Comparison of ENCODE assay signal across 23 mouse cellular contexts in genomic region chr13:107617582-107617981, GRCm38 (mm10).
DNase-seq lines count a peak whose midpoint lies in the region; ATAC-seq and TF ChIP-seq lines count a peak whose summit lies in the region.
"Had no signal": no experiment of that assay in that cellular context is flagged by ENCODE, and none has a peak within 500 bp of the region (broad histone marks: within the 10 kb centered on the region; RNA-seq: fewer than 3 reads in every experiment).

No protein-coding gene starts in this region.

- H3K4me1 ChIP-seq in forebrain, postnatal 0 days (ENCODE audit: insufficient read depth), result no peaks in the 10 kb centered on the region
- H3K4me1 ChIP-seq in forebrain, embryonic 15.5 days, result peaks cover 26% of the 10 kb centered on the region
- peaks cover 27% of the 10 kb centered on the region for H3K4me1 ChIP-seq in midbrain, embryonic 14.5 days (ENCODE audit: control insufficient read depth, insufficient read depth, low read length)
- peaks cover 24% of the 10 kb centered on the region for H3K4me1 ChIP-seq in midbrain, embryonic 16.5 days (ENCODE audit: control insufficient read depth, insufficient read depth, low read length)
- H3K4me1 ChIP-seq in midbrain, postnatal 0 days (ENCODE audit: insufficient read depth, low read length), result no peaks in the 10 kb centered on the region

- no peak overlapping the region for H3K9ac ChIP-seq in forebrain, postnatal 0 days
- no peak overlapping the region for H3K9ac ChIP-seq in forebrain, embryonic 15.5 days (replicated peaks)
- H3K9ac ChIP-seq in midbrain, embryonic 14.5 days (replicated peaks; ENCODE audit: low read length), result no peak overlapping the region
- no peak overlapping the region for H3K9ac ChIP-seq in midbrain, embryonic 16.5 days (ENCODE audit: low read depth, low read length)
- H3K9ac ChIP-seq in midbrain, postnatal 0 days (replicated peaks; ENCODE audit: low read length, poor library complexity, severe bottlenecking), result no peak overlapping the region
- H3K9ac ChIP-seq: embryonic facial prominence, embryonic 13.5 days; heart, embryonic 15.5 days; liver, embryonic 13.5 days had no signal

- no peak overlapping the region for H3K27ac ChIP-seq in forebrain, postnatal 0 days (ENCODE audit: low read depth, low read length)
- no peak overlapping the region for H3K27ac ChIP-seq in forebrain, embryonic 15.5 days (replicated peaks)
- no peak overlapping the region for H3K27ac ChIP-seq in midbrain, embryonic 14.5 days (replicated peaks; ENCODE audit: low read depth, low read length)
- H3K27ac ChIP-seq in midbrain, embryonic 16.5 days (ENCODE audit: low read length), result no peak overlapping the region
- no peak overlapping the region for H3K27ac ChIP-seq in midbrain, postnatal 0 days (ENCODE audit: low read depth, low read length)
- H3K27ac ChIP-seq: embryonic facial prominence, embryonic 13.5 days; gastrocnemius, adult 2 months; heart, embryonic 15.5 days; liver, embryonic 13.5 days; stomach, postnatal 0 days had no signal

- H3K36me3 ChIP-seq in forebrain, postnatal 0 days (ENCODE audit: insufficient read depth), result no peaks in the 10 kb centered on the region
- H3K36me3 ChIP-seq in forebrain, embryonic 15.5 days, result no peaks in the 10 kb centered on the region
- no peaks in the 10 kb centered on the region for H3K36me3 ChIP-seq in midbrain, embryonic 14.5 days (ENCODE audit: control insufficient read depth, insufficient read depth, low read length)
- H3K36me3 ChIP-seq in midbrain, embryonic 16.5 days (ENCODE audit: control insufficient read depth, insufficient read depth, low read length), result no peaks in the 10 kb centered on the region
- H3K36me3 ChIP-seq in midbrain, postnatal 0 days (ENCODE audit: insufficient read depth, low read length), result no peaks in the 10 kb centered on the region
- H3K36me3 ChIP-seq: embryonic facial prominence, embryonic 13.5 days; heart, embryonic 15.5 days; liver, embryonic 13.5 days had no signal

- peak; percentile 16 for DNase-seq in forebrain, postnatal 0 days
- DNase-seq in midbrain, embryonic 14.5 days, result peak; percentile 64
- DNase-seq in midbrain, postnatal 0 days (ENCODE audit: low spot score), result peak; percentile 45
- no peak for DNase-seq in thymus, postnatal 4 days
- no peak for DNase-seq in urinary bladder, postnatal 14 days (ENCODE audit: low spot score)
- DNase-seq: adrenal gland, adult 2 months; cerebellum, adult 18-20 months; cerebellum, postnatal 25 days; gastrocnemius, adult 2 months; heart, postnatal 36 days; kidney, adult 18-20 months; kidney, postnatal 4 days; liver, embryonic 13.5 days; lung, adult 2 months; lung, postnatal 14 days; right cerebral cortex, postnatal 14 days had no signal

- H3K9me3 ChIP-seq in forebrain, postnatal 0 days (ENCODE audit: low read length), result no peaks in the 10 kb centered on the region
- no peaks in the 10 kb centered on the region for H3K9me3 ChIP-seq in forebrain, embryonic 15.5 days
- no peaks in the 10 kb centered on the region for H3K9me3 ChIP-seq in midbrain, embryonic 14.5 days (ENCODE audit: control insufficient read depth, low read length)
- H3K9me3 ChIP-seq in midbrain, embryonic 16.5 days (replicated peaks; ENCODE audit: control insufficient read depth, low read length, poor library complexity, severe bottlenecking), result no peaks in the 10 kb centered on the region
- H3K9me3 ChIP-seq in midbrain, postnatal 0 days (ENCODE audit: low read length), result no peaks in the 10 kb centered on the region
- H3K9me3 ChIP-seq: embryonic facial prominence, embryonic 13.5 days; heart, embryonic 15.5 days; liver, embryonic 13.5 days had no signal

- no peak overlapping the region for H3K4me3 ChIP-seq in forebrain, postnatal 0 days (ENCODE audit: low read depth, low read length)
- H3K4me3 ChIP-seq in forebrain, embryonic 15.5 days, result no peak overlapping the region
- no peak overlapping the region for H3K4me3 ChIP-seq in midbrain, embryonic 14.5 days (replicated peaks; ENCODE audit: low read depth, low read length)
- no peak overlapping the region for H3K4me3 ChIP-seq in midbrain, embryonic 16.5 days (ENCODE audit: low read depth, low read length)
- no peak overlapping the region for H3K4me3 ChIP-seq in midbrain, postnatal 0 days (ENCODE audit: low read depth, low read length)
- H3K4me3 ChIP-seq: embryonic facial prominence, embryonic 13.5 days; erythroblast, embryonic 14.5 days; gastrocnemius, adult 2 months; heart, embryonic 15.5 days; liver, embryonic 13.5 days had no signal

- no peak overlapping the region for H3K4me2 ChIP-seq in forebrain, postnatal 0 days (ENCODE audit: low read depth)
- no peak overlapping the region for H3K4me2 ChIP-seq in forebrain, embryonic 15.5 days (replicated peaks)
- peak overlapping the region; percentile 16; the same call in 1 of the 2 replicates for H3K4me2 ChIP-seq in midbrain, embryonic 14.5 days (ENCODE audit: low read length)
- H3K4me2 ChIP-seq in midbrain, embryonic 16.5 days (ENCODE audit: low read length), result no peak overlapping the region
- no peak overlapping the region for H3K4me2 ChIP-seq in midbrain, postnatal 0 days (ENCODE audit: low read depth, low read length, poor library complexity, severe bottlenecking)
- H3K4me2 ChIP-seq: embryonic facial prominence, embryonic 13.5 days; heart, embryonic 15.5 days; liver, embryonic 13.5 days had no signal

- TF ChIP-seq CTCF in forebrain, postnatal 0 days (IDR thresholded peaks at IDR 0.05; ENCODE audit: low read depth), result no peak
- TF ChIP-seq CTCF in midbrain, postnatal 0 days (IDR thresholded peaks at IDR 0.05), result no peak

- 6% methylated on average over 2 of the region's 2 CpGs for WGBS in forebrain, postnatal 0 days
- 4% methylated on average over 2 of the region's 2 CpGs for WGBS in forebrain, embryonic 15.5 days
- WGBS in midbrain, embryonic 14.5 days, result 11% methylated on average over 2 of the region's 2 CpGs
- 22% methylated on average over 2 of the region's 2 CpGs for WGBS in midbrain, embryonic 16.5 days
- WGBS in midbrain, postnatal 0 days, result 27% methylated on average over 2 of the region's 2 CpGs

- no peaks in the 10 kb centered on the region for H3K27me3 ChIP-seq in forebrain, postnatal 0 days (ENCODE audit: insufficient read depth, low read length)
- H3K27me3 ChIP-seq in forebrain, embryonic 15.5 days, result no peaks in the 10 kb centered on the region
- H3K27me3 ChIP-seq in midbrain, embryonic 14.5 days (ENCODE audit: control insufficient read depth, insufficient read depth, low read length), result no peaks in the 10 kb centered on the region
- H3K27me3 ChIP-seq in midbrain, embryonic 16.5 days (ENCODE audit: control insufficient read depth, insufficient read depth, low read depth, low read length), result no peaks in the 10 kb centered on the region
- no peaks in the 10 kb centered on the region for H3K27me3 ChIP-seq in midbrain, postnatal 0 days (ENCODE audit: insufficient read depth, low read length)
- H3K27me3 ChIP-seq: heart, embryonic 15.5 days; liver, embryonic 13.5 days had no signal

- ATAC-seq in forebrain, postnatal 0 days, result no peak
- ATAC-seq in forebrain, embryonic 15.5 days (replicated peaks), result no peak
- peak; percentile 36; the same call in 1 of the 2 replicates for ATAC-seq in midbrain, embryonic 14.5 days (ENCODE audit: low FRiP score, low TSS enrichment)
- no peak for ATAC-seq in midbrain, embryonic 16.5 days
- no peak for ATAC-seq in midbrain, postnatal 0 days (ENCODE audit: low FRiP score)
- ATAC-seq: inflammation-experienced regulatory T-cells, adult 6 months had no signal

Comparison
In these comparisons a context has a peak if more than half of its experiments do, and no peak if none do; other contexts are left out.
1. DNase-seq: peak in forebrain, postnatal 0 days (single experiment), midbrain, embryonic 14.5 days (single experiment) and midbrain, postnatal 0 days (single experiment); none in thymus, postnatal 4 days (single experiment) and urinary bladder, postnatal 14 days (single experiment).